Mouse (Mus musculus) A20 (cell line): ENCODE results near the gene Nebl.

ENCODE experiments used
- DNase-seq: peaks from one replicate; pipeline ENCODE4 v3.0.0-alpha.2; 2011; ENCODE audit warnings: low read depth, low spot score

Gene Nebl

DNA sequence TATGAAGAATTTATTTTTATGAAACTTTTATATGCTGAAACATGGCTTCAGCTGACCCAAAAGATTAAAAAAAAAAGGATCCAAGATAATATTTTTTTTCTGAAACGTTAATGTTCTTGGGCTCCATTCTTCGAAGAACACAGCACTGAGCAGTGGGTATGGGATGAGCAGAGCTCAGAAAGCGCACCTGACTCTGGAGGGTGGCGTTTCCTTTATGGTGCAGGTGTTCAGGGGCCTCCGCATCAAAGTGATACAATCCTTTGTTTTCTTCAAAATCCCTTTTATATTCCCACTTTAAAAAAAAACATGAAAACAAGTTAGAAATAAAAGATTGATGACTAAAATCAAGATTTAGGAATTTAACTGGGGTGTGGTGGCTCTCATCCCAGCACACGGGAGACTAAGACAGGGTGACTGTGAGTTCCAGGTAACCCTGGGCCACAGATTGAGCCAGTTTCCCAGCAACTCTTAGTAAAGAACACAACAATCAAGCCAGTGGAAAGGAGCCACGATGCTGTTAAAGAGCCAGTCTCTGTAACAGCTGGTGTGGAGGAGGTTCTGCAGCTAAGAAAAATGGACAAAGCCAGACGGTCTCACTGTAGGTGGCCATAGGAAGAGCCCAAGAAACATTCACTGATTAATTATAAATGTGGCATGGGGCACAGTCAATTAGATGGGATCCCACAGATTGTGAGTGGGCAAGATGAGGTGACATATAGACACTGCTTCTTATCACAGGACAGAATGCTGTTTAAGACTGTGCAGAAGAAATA, 317.6 kb downstream of the Nebl start:
- DNase-seq = no peak

- no peak for DNase-seq
These were observed 322.0 kb downstream of the Nebl start for GRCm38 (mm10) chr2:17409276-17409675.

- no peak for DNase-seq
These were observed 325.2 kb downstream of the Nebl start for GRCm38 (mm10) chr2:17405899-17406531.

DNA sequence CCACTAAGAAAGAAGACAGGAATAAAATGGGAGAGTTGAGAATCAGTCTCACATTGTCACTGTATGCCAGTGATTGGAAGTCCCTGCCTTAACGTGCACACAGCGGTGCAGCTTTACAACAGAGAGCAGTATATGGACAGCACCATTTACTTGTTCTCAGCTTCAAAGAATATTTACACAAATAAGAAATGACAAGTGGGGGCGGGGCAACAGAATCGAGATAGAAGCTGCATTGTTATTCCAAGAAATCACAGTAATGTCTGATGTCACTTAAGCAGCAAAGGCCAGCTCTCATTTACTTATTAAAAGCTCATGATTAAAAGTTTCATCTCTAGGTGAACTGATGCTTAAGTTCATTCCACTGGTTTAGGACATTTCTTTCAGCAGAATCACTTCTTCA, 328.8 kb downstream of the Nebl start:
- DNase-seq = no peak

DNA sequence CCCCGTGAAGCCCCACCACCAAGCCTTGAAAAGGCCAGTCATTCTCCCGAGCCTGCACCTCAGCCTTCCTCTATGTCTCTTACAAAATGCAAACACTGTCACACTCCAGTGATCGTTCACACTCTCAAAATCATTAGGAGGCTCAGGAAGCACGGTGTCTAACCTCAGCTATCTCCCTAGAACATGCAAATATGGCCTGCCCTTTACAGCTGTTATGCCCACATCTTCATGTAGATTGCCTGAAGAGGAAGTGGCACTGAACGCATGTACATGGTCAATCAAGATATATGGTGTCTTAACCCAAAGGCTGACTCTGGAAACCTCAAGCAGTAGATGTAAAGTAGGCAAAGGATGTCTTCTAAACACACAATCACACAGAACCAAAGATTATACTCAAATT, 335.0 kb downstream of the Nebl start:
- DNase-seq = peak; percentile 78

GRCm38 (mm10) chr2:17391389-17391788, 339.9 kb downstream of the Nebl start:
- no peak for DNase-seq

GRCm38 (mm10) chr2:17390513-17391200, 340.6 kb downstream of the Nebl start:
- peak; percentile 74 for DNase-seq

- DNase-seq = peak; percentile 68
These were observed 341.4 kb downstream of the Nebl start for GRCm38 (mm10) chr2:17389886-17390285.

- DNase-seq = peak; percentile 45
These were observed 341.9 kb downstream of the Nebl start for GRCm38 (mm10) chr2:17389379-17389778.

DNA sequence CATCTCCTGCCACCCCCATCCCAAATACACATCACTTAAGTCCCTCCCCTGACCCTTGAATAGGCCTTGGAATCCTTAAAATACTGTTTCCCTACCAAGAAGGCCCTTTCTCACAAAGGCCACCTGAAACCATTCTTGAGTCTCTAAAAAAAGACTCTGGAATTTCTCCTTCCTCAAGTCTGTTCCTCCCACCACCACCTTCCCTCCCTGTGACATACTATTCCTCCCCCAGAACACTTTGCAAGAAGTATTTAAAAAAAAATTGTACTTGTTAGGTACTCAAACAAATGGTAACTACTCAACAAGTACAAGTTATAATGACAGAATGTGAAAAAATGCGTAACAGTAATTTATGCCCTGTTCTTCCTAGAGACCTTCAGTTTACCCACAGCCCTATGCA, 349.0 kb downstream of the Nebl start:
- DNase-seq = no peak

DNA sequence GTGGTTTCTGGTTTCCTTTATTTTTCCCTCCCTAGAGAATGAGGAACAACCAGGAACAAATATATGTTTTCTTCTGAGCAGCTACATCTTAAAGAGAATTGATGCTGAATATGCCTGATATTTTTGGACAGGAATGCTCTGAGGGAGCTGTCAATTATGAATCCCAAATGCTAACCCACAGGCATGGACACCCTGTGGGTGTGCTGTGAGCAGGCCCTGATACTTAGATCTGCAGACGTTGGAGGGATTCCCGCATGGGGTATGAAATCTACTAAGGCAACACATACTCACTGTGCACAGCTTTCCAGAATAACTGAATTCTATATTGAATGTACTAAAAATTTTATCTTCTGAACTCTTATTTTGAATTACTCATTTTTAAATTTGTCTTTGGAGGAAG, 355.3 kb downstream of the Nebl start:
- DNase-seq = no peak

DNA sequence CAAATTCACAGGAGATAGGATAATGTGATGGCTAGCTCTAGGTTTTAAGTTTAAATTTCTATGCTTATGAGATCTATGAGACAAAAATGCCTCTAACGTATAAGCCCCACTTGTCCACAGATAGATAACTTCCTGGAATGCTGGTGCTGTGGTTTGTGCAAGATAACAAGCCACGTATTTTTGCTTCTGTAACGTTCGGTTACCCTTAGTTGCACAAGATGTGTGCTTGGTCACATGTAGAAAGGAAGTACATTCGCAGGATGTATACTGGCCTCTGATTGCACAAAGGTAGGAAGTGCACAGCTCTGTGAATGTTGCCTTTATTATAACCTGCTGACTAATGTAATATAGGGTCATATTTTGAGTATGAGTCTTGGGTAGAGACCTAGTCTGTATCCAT, 365.6 kb downstream of the Nebl start:
- DNase-seq = no peak

GRCm38 (mm10) chr2:17364971-17365548, 366.2 kb downstream of the Nebl start:
- DNase-seq = no peak

DNA sequence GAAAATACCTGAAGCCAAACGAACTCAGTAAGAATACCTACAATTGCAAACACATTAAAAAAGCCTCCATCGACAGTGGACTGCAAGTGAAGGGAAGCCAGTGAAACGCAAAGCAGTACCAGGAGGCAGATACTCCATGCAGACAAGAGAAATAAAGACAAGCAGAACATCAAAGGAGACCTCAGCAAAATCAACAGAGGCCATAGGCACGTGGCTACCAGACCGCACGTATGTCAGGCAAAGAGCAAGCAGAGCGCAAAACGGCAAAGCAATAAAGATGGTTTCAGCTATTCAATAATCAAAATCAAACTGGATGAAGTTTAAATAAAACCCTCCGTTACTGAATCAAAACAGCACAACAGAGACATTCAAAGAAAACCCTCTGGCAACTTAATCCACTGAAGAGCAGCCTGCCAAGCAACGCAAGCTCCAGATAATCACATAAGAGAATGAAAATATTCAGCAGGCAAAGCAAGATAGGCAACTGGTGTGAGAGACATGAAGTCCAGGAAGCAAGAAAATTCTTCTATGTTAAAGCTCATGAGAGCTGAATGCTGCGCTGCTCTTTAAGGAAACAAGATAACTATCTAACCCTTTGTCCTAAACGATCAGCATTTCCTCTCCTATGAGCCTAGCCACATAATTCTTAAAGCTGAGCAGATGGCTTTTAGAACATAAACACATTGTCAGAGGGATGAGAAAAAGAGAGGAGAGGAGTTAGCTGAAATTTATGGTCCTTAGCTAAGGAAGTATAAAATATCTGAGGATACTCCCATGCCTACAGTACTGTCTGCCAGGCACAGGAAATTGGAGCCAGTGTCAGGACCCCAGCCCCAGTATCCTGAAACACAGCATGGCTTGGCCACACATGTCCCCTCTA, 367.7 kb downstream of the Nebl start:
- DNase-seq = no peak

DNA sequence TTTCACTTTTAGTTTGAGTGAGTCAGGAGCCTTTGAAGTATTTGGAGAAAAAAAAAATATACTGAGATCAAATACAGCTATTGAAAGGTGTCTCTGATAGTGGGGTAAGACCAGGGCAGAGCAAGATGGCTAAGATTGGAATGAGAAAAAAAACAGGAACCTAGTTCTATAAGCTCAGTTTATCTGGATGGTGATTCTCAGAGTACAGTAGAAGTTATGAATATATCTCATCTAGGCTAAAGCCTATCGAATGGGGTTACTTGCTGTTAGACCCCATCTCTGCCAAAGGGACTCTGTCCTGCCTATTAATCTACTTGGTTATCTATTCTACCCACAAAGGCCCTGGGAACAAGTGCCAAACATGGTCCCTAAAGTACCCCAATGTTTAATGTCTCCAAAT, 369.1 kb downstream of the Nebl start:
- no peak for DNase-seq

GRCm38 (mm10) chr2:17344643-17345042, 386.6 kb downstream of the Nebl start:
- no peak for DNase-seq

GRCm38 (mm10) chr2:17335451-17335850, 395.8 kb downstream of the Nebl start:
- no peak for DNase-seq

GRCm38 (mm10) chr2:17326590-17326989, 404.7 kb downstream of the Nebl start:
- DNase-seq = peak; percentile 48

- DNase-seq = no peak
These were observed 414.4 kb downstream of the Nebl start for GRCm38 (mm10) chr2:17316850-17317249.

GRCm38 (mm10) chr2:17301379-17301778, 429.9 kb downstream of the Nebl start:
- peak; percentile 13 for DNase-seq

- no peak for DNase-seq
These were observed 433.8 kb downstream of the Nebl start for GRCm38 (mm10) chr2:17297496-17297895.
